Mouse (Mus musculus): Measurements from ENCODE around the gene Dph7.
"Not testable (repeated sequence)": the region's sequence is repeated elsewhere in the genome, so short reads cannot be mapped to it uniquely, and the experiment has no call there.

Gene Dph7

DNA sequence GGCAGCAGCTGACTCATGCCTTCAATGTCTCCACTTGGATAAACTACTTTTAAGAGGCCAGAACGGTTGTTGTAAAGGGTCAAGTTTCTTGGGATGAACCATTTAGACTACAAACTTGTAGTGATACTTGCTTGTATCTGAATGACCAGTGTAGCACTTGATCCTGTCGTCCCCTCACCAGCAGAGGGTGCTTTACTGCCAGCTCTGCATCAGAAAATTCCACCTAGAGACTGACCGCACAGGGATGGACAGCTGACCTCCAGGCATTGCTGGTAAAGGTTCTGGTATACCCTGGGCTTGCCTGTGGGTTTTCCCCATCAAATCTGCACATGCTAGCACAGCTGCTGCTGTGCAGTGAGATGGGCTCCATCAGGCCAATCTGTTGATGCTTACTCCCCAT, 1.3 kb upstream of the Dph7 start:
- no peak for DNase-seq (ENCODE audit: extremely low read depth, insufficient read length, low spot score)

DNA sequence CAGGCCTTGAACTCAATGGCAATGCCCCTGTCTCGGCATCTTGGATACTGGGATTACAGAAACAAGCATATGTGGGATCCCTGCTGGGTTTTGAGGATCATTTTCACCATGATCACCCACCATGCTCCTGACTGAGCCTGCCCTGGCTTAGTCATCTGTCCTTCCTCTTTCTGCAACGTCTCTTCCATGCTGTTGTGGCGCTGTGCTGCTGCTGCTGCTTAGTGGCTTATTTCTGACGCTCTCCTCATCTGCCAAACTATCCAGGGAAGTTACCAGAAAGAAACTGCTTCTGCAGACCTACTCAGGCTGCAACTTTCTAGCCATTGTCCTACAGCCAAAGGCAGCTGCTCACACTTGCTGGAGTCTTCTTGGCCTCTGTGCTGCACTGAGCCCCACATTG, 8.2 kb downstream of the Dph7 start:
- DNase-seq (ENCODE audit: extremely low read depth, insufficient read length, low spot score), result no peak

DNA sequence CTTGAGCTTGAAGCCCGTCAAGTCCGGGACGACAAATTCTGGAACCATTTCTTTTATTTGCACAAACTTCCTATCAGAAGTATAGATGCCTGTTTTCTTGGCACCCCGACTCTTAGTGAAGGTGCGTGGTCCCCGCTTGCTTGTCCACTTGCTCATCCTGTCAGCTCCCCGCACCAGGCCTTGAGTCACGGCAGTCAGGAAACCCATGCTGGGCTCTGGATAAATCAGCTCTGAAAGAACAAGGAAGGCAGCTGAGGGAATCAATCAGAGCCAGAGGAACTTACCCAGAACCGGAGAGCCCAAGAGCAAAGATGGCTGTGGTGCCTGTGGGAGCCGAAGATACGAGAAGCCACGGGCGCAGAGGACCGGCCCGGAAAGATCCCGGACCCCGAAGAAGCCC, 12.3 kb downstream of the Dph7 start:
- DNase-seq (ENCODE audit: extremely low read depth, insufficient read length, low spot score), result not testable (repeated sequence)

GRCm38 (mm10) chr2:24974906-24975703, 12.9 kb downstream of the Dph7 start, which contains the start of gene Mrpl41:
TSS of gene Mrpl41 (minus strand) at chr2:24975098.
- peak; percentile 99 for DNase-seq (ENCODE audit: extremely low read depth, insufficient read length, low spot score)

GRCm38 (mm10) chr2:24975704-24976297, 13.6 kb downstream of the Dph7 start, which contains the start of gene Pnpla7:
TSS of gene Pnpla7 (plus strand) at chr2:24976033.
- peak; percentile 81 for DNase-seq (ENCODE audit: extremely low read depth, insufficient read length, low spot score)

DNA sequence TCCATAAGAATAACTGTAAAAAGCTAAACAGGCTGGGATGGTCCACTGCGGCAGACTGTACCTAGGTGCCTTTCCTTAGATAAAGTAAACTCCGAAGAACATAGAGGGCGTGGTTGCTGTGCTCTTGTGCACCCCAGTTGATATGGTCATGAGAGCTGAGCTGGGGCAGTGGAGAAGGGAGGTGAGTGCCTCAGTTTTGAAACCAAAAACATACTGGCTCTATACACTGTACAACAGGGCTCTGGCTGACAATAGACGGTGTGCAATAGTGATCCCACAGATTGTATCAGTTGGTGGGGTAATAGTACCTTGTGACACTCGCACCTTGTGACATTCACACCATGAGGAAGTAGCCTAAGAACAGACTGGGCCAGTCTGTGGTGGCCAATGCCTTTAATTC, 14.8 kb downstream of the Dph7 start:
- no peak for DNase-seq (ENCODE audit: extremely low read depth, insufficient read length, low spot score)

GRCm38 (mm10) chr2:24987762-24988161, 25.6 kb downstream of the Dph7 start:
- DNase-seq (ENCODE audit: extremely low read depth, insufficient read length, low spot score), result no peak

GRCm38 (mm10) chr2:24995332-24995731, 33.1 kb downstream of the Dph7 start:
- no peak for DNase-seq (ENCODE audit: extremely low read depth, insufficient read length, low spot score)

GRCm38 (mm10) chr2:24996471-24996870, 34.3 kb downstream of the Dph7 start:
- DNase-seq (ENCODE audit: extremely low read depth, insufficient read length, low spot score), result no peak

DNA sequence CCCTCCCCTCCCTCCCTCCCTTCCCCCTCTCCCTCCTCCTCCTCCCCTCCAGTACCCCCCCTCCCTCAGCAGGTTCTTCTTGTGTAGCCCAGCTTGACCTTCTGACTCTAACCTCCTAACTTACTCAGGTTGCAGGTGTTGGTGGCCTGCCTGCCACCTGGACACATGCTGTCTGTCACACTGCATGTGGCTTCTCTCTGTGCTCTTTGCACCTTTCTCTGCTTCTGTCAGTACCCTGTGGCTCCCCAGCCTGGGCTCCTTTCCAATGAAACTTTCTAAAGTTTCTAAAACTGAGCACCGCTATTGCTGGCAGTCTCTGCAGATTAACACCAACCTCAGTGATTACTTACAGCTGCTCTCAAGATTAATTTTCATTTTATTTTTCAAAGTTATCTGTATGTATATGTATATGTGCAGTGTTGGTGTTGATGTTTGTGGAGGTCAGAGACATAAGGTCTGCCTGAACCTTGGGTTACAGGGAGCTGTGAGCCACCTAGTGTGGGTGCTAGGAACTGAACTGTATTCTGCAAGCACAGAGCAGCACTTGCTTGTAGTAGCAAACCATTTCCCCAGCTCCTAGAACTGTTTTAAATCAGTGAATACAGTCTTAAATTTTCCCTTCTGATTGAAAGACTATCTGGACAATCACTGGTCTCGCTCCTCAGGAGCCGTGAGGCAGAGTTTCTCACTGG, 38.5 kb downstream of the Dph7 start:
- DNase-seq (ENCODE audit: extremely low read depth, insufficient read length, low spot score), result no peak

DNA sequence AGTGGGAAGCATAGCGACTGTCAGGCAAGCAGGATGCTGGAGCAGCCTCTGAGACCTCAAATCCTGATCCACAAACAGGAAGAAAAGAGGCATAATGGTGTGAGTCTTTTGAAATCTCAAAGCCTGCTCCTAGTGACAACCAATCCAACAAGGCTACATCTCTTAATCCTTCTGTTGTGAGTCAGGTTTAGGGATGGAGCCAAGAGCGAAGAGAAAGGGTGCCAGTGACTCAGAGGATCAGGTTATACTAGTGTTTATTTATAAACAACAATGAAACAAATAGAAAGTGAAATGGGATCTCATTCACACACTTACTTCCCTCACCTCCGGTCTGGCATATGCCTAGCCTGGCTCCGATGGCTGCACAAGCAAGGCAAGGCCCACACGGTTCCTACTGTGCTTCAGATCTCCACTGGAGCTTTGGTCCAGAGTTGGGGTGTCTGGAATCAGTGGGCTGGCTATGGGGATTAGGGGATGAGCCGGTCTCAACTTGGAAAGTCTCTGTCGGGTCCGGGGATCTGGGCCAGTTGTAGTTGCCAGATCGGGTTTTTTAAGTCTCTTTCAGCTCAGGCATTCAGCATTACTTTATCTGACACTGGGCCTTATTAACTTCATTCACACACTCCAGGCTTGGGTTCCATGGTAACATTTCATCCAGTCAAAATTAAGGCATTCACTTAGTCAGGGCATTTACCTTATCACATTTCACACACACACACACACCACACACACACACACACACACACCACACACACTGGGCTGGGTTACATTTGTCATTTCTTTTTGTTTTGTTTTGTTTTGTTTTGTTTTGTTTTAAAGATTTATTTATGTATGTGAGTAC, 42.0 kb downstream of the Dph7 start:
- DNase-seq (ENCODE audit: extremely low read depth, insufficient read length, low spot score), result no peak

GRCm38 (mm10) chr2:25006767-25007166, 44.6 kb downstream of the Dph7 start:
- DNase-seq (ENCODE audit: extremely low read depth, insufficient read length, low spot score), result no peak

GRCm38 (mm10) chr2:25008250-25008649, 46.0 kb downstream of the Dph7 start:
- no peak for DNase-seq (ENCODE audit: extremely low read depth, insufficient read length, low spot score)
